Mouse (Mus musculus) neutrophil, adult 5-6 weeks (primary cell): Measurements from ENCODE around the gene Mrgprg. TPM values are rescaled to one million over a fixed set of nuclear protein-coding genes. Genes with fewer than 3 reads are reported as not detected.

ENCODE experiments used
- ATAC-seq: fragments of 151-379, 151-347 bp; 2 replicates; pipeline ENCODE4 v1.8.0; 2017; ENCODE audit warnings: mild to moderate bottlenecking, moderate TSS enrichment; ENCODE audit not compliant: insufficient number of reproducible peaks, poor library complexity, low FRiP score, severe bottlenecking; ENCODE audit errors: extremely low read depth
- total RNA-seq: library from RNA; stranded (forward); fragments of 200-1000 nt; gene quantifications from 2 replicates; pipeline ENCODE4 v1.2.3, GENCODE M21; 2017

Gene Mrgprg
- total RNA-seq, 1 experiment from 2014 or later: not detected

DNA sequence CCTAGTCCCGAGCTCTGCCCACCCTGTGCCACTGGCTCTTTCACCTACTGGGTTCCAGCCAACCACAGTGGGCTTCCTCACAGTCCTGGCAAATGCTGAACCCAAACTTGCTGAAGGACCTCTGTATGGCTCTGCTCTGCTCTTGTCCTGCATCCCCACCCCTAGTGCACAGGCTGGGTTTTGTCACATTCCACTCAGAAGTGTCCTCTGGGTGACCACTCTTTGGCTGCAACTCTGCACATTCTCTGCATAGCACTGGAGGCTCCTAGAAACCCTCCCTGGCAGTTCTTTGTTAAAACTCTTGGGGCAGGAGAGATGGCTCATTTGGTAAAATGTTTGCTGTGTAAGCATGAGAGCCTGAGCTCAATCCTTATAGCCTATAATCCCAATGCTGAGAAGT, 49.0 kb downstream of the Mrgprg start:
- ATAC-seq: no peak

Other genes with a start within 250 kb of the Mrgprg start
- 110 and 117 TPM in 2 replicates for gene Nap1l4, start 217.9 kb downstream of the Mrgprg start, total RNA-seq
- gene Cars, start 166.9 kb downstream of the Mrgprg start, total RNA-seq: 63.9 and 78.8 TPM in 2 replicates
- 19.0 and 20.9 TPM in 2 replicates for gene Tnfrsf26, start 138.3 kb downstream of the Mrgprg start, total RNA-seq
- 2.1 TPM in 2 replicates for gene Tnfrsf22, start 117.3 kb downstream of the Mrgprg start, total RNA-seq
- 8.6 and 10.1 TPM in 2 replicates for gene Tnfrsf23, start 81.1 kb downstream of the Mrgprg start, total RNA-seq
- gene Osbpl5, start 10.0 kb downstream of the Mrgprg start, total RNA-seq: 27.0 and 36.1 TPM in 2 replicates
- 2.7 and 3.8 TPM in 2 replicates for gene Mrgpre, start 17.5 kb upstream of the Mrgprg start, total RNA-seq
- 14.5 and 21.8 TPM in 2 replicates for gene Nadsyn1, start 55.9 kb upstream of the Mrgprg start, total RNA-seq
- gene Dhcr7, start 56.2 kb upstream of the Mrgprg start, total RNA-seq: 6.9 and 10.1 TPM in 2 replicates
- gene Gm498, start 99.8 kb upstream of the Mrgprg start, total RNA-seq: not detected in 2 replicates
- gene Shank2, start 234.9 kb upstream of the Mrgprg start, total RNA-seq: not detected in 2 replicates